In the genomic region with DNA sequence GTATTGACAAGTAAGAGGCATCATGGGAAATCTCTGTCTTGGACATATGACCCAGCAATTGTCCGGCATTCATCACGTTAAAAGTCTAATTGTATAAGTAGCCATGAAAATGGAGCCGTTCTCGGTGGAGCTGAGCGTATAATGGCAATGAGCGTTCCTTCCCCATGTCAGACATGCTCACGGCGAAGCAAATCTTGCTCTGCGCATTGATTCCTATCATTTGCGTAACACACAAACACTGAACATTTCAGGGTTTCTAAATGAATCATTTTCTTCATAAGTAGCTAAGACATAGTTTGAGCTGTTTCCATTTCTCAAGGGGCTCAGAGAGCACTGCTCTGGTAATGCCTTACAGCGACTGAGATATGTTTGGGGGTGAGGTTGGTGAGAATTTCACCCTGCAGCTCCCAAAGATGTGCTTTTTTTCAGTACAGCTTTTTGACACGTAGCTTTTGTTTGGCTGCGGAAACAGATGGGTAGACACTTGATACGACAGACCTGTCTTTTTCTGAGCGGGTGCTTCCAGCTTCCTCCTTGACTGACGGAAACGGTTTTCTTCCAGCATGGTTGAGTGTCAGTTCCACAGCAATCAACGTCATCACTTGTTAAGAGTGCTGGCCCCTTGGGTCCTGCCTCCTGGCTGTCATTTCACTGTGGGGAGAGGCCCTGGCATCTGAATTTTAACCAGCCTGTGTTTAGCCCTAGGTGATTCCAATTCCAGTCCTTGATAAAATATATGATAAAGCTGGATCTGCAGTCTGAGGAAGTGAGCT, we compare ENCODE assay signal across 16 mouse cellular contexts.
DNase-seq lines count a peak whose midpoint lies in the region; ATAC-seq lines count a peak whose summit lies in the region.
"Had no signal": no experiment of that assay in that cellular context is flagged by ENCODE, and none has a peak within 500 bp of the region (broad histone marks: within the 10 kb centered on the region; RNA-seq: fewer than 3 reads in every experiment).

No protein-coding gene starts in this region.

- H3K9ac ChIP-seq in neural tube, embryonic 11.5 days (ENCODE audit: low read length): no peak overlapping the region
- H3K9ac ChIP-seq in embryonic facial prominence, embryonic 14.5 days (ENCODE audit: low read depth, low read length): no peak overlapping the region
- H3K9ac ChIP-seq in hindbrain, embryonic 16.5 days (ENCODE audit: low read depth, low read length): no peak overlapping the region
- H3K9ac ChIP-seq: liver, embryonic 12.5 days; stomach, embryonic 15.5 days had no signal

- 53% methylated on average over 18 of the region's 18 CpGs for WGBS in neural tube, embryonic 11.5 days
- 53% methylated on average over 18 of the region's 18 CpGs for WGBS in embryonic facial prominence, embryonic 14.5 days
- 43% methylated on average over 18 of the region's 18 CpGs for WGBS in hindbrain, embryonic 16.5 days

- H3K27ac ChIP-seq in neural tube, embryonic 11.5 days (ENCODE audit: low read depth, low read length): peak overlapping the region; percentile 28
- no peak overlapping the region for H3K27ac ChIP-seq in embryonic facial prominence, embryonic 14.5 days (replicated peaks; ENCODE audit: low read depth, low read length)
- no peak overlapping the region for H3K27ac ChIP-seq in hindbrain, embryonic 16.5 days (ENCODE audit: low read depth, low read length)
- H3K27ac ChIP-seq: liver, embryonic 12.5 days; stomach, embryonic 15.5 days had no signal

- ATAC-seq in neural tube, embryonic 11.5 days (ENCODE audit: insufficient read depth, low FRiP score, low TSS enrichment): peak; percentile 46; the same call in 1 of the 2 replicates
- no peak for ATAC-seq in embryonic facial prominence, embryonic 14.5 days (ENCODE audit: low read depth)
- ATAC-seq in hindbrain, embryonic 16.5 days: peak; percentile 34; the same call in 1 of the 2 replicates
- ATAC-seq: liver, embryonic 12.5 days had no signal

- no peak overlapping the region for H3K4me3 ChIP-seq in neural tube, embryonic 11.5 days (ENCODE audit: low read depth, low read length)
- no peak overlapping the region for H3K4me3 ChIP-seq in embryonic facial prominence, embryonic 14.5 days (ENCODE audit: low read depth, low read length)
- H3K4me3 ChIP-seq in hindbrain, embryonic 16.5 days (ENCODE audit: low read length): no peak overlapping the region
- H3K4me3 ChIP-seq: erythroblast, embryonic 14.5 days; liver, embryonic 12.5 days; stomach, embryonic 15.5 days had no signal

- peak; percentile 31 for DNase-seq in neural tube, embryonic 11.5 days (ENCODE audit: low spot score)
- no peak for DNase-seq in neural tube, embryonic 10.5 days (ENCODE audit: extremely low spot score, low spot score)
- peak; percentile 39 for DNase-seq in embryonic facial prominence, embryonic 14.5 days (ENCODE audit: low spot score)
- DNase-seq in cerebellum, postnatal 36 days: no peak
- no peak for DNase-seq in left cerebral cortex, adult 8-10 months (ENCODE audit: low spot score in 2 of 2)
- no peak for DNase-seq in lung, postnatal 36 days
- DNase-seq: cerebellum, adult 9-10 months; gastrocnemius, postnatal 14 days; kidney, adult 11 months; kidney, postnatal 4 days; lung, postnatal 10 days; right cerebral cortex, adult 18-20 months had no signal

- no peaks in the 10 kb centered on the region for H3K9me3 ChIP-seq in neural tube, embryonic 11.5 days (ENCODE audit: control insufficient read depth, low read length)
- H3K9me3 ChIP-seq in embryonic facial prominence, embryonic 14.5 days (ENCODE audit: control insufficient read depth, low read length): no peaks in the 10 kb centered on the region
- H3K9me3 ChIP-seq in hindbrain, embryonic 16.5 days (ENCODE audit: control insufficient read depth, low read length): no peaks in the 10 kb centered on the region
- H3K9me3 ChIP-seq: liver, embryonic 12.5 days; stomach, embryonic 15.5 days had no signal

- H3K4me2 ChIP-seq in neural tube, embryonic 11.5 days (ENCODE audit: low read depth): peak overlapping the region; percentile 12; the same call in 1 of the 2 replicates
- H3K4me2 ChIP-seq in embryonic facial prominence, embryonic 14.5 days (ENCODE audit: low read depth, low read length): no peak overlapping the region
- 0 out of 2 replicates have a peak overlapping the region, but pooled peaks have one; percentile 1 for H3K4me2 ChIP-seq in hindbrain, embryonic 16.5 days (ENCODE audit: low read length)
- H3K4me2 ChIP-seq: liver, embryonic 12.5 days; stomach, embryonic 15.5 days had no signal

- H3K27me3 ChIP-seq in neural tube, embryonic 11.5 days (ENCODE audit: control insufficient read depth, insufficient read depth, low read length): no peaks in the 10 kb centered on the region
- no peaks in the 10 kb centered on the region for H3K27me3 ChIP-seq in embryonic facial prominence, embryonic 14.5 days (replicated peaks; ENCODE audit: control insufficient read depth, insufficient read depth, low read length)
- no peaks in the 10 kb centered on the region for H3K27me3 ChIP-seq in hindbrain, embryonic 16.5 days (replicated peaks; ENCODE audit: control insufficient read depth, insufficient read depth, low read length)
- H3K27me3 ChIP-seq: liver, embryonic 12.5 days; stomach, embryonic 15.5 days had no signal

- H3K36me3 ChIP-seq in neural tube, embryonic 11.5 days (ENCODE audit: control insufficient read depth, insufficient read depth, low read length): no peaks in the 10 kb centered on the region
- no peaks in the 10 kb centered on the region for H3K36me3 ChIP-seq in embryonic facial prominence, embryonic 14.5 days (ENCODE audit: control insufficient read depth, insufficient read depth, low read length)
- no peaks in the 10 kb centered on the region for H3K36me3 ChIP-seq in hindbrain, embryonic 16.5 days (ENCODE audit: control insufficient read depth, insufficient read depth, low read length)
- H3K36me3 ChIP-seq: liver, embryonic 12.5 days; stomach, embryonic 15.5 days had no signal

- no peaks in the 10 kb centered on the region; the same call in 1 of the 2 replicates for H3K4me1 ChIP-seq in neural tube, embryonic 11.5 days (ENCODE audit: control insufficient read depth, insufficient read depth, low read length)
- H3K4me1 ChIP-seq in embryonic facial prominence, embryonic 14.5 days (ENCODE audit: control insufficient read depth, insufficient read depth, low read length): peaks cover 3% of the 10 kb centered on the region; the same call in 1 of the 2 replicates
- H3K4me1 ChIP-seq in hindbrain, embryonic 16.5 days (ENCODE audit: control insufficient read depth, insufficient read depth, low read depth, low read length): peaks cover 2% of the 10 kb centered on the region; the same call in 1 of the 2 replicates
- H3K4me1 ChIP-seq: liver, embryonic 12.5 days had no signal

Comparison
In these comparisons a context has a peak if more than half of its experiments do, and no peak if none do; other contexts are left out.
1. DNase-seq: peak in neural tube, embryonic 11.5 days (single experiment) and embryonic facial prominence, embryonic 14.5 days (single experiment); none in neural tube, embryonic 10.5 days (single experiment), cerebellum, postnatal 36 days (0 of 2), left cerebral cortex, adult 8-10 months (0 of 2) and lung, postnatal 36 days (single experiment).